Mouse (Mus musculus) stomach, embryonic 16.5 days (tissue): ENCODE measurements around the gene Gm3055. TPM values are rescaled to one million over a fixed set of nuclear protein-coding genes. Genes with fewer than 3 reads are reported as not detected.
"Not testable (repeated sequence)": the region's sequence is repeated elsewhere in the genome, so short reads cannot be mapped to it uniquely, and the experiment has no call there.

Source experiments
- ATAC-seq: fragments of 200-750 bp; cut with Nextera tagmentation; 2 replicates; pipeline ENCODE4 v1.8.0; 2017; ENCODE audit warnings: moderate number of reproducible peaks, moderate TSS enrichment; ENCODE audit not compliant: insufficient read depth, low FRiP score
- H3K27ac ChIP-seq: fragments of 300-500 bp; sonication (generic); 2 replicates; pipeline ENCODE4 v1.5.1; 2014; ENCODE audit warnings: low read length
- H3K27me3 ChIP-seq: fragments of 300-500 bp; sonication (generic); 2 replicates; pipeline ENCODE4 v1.6.1; 2014; ENCODE audit warnings: low read length, control low read depth, mixed read lengths; ENCODE audit not compliant: control insufficient read depth, insufficient read depth
- H3K36me3 ChIP-seq: fragments of 300-500 bp; sonication (generic); 2 replicates; pipeline ENCODE4 v1.6.1; 2014; ENCODE audit warnings: low read length; ENCODE audit not compliant: control insufficient read depth, insufficient read depth
- H3K4me1 ChIP-seq: fragments of 300-500 bp; sonication (generic); 2 replicates; pipeline ENCODE4 v1.6.1; 2014; ENCODE audit warnings: low read length, control low read depth, mixed read lengths; ENCODE audit not compliant: control insufficient read depth, insufficient read depth
- H3K4me2 ChIP-seq: fragments of 300-500 bp; sonication (generic); 2 replicates; pipeline ENCODE4 v1.6.1; 2014; ENCODE audit warnings: low read depth, low read length, mixed read lengths
- H3K4me3 ChIP-seq: fragments of 300-500 bp; sonication (generic); replicated peaks from 2 replicates; pipeline ENCODE4 v1.5.1; 2014; ENCODE audit warnings: mild to moderate bottlenecking, low read length
- H3K9ac ChIP-seq: fragments of 300-500 bp; sonication (generic); 2 replicates; pipeline ENCODE4 v1.6.1; 2014; ENCODE audit warnings: low read length
- H3K9me3 ChIP-seq: fragments of 300-500 bp; sonication (generic); replicated peaks from 2 replicates; pipeline ENCODE4 v1.6.1; 2016; ENCODE audit warnings: low read length, control low read depth; ENCODE audit not compliant: control insufficient read depth
- WGBS: fragments of 180-500 bp; shearing (Covaris S2); extraction: QIAGEN DNeasy Blood & Tissue Kit; methylation state at CpG from one replicate; pipeline ENCODE4 v1.1.7; 2014; 5-methylcytosine and 5-hydroxymethylcytosine counted together
- polyA plus RNA-seq: library from polyadenylated mRNA; unstranded; fragments of >200 nt; fragmentation: Nextera tagmentation; extraction: Ambion mirVana; gene quantifications from 2 replicates; pipeline ENCODE4 v1.2.1, GENCODE M21; 2015

The Gm3055 gene
- polyA plus RNA-seq = 5.9 and 6.6 TPM in 2 replicates

DNA sequence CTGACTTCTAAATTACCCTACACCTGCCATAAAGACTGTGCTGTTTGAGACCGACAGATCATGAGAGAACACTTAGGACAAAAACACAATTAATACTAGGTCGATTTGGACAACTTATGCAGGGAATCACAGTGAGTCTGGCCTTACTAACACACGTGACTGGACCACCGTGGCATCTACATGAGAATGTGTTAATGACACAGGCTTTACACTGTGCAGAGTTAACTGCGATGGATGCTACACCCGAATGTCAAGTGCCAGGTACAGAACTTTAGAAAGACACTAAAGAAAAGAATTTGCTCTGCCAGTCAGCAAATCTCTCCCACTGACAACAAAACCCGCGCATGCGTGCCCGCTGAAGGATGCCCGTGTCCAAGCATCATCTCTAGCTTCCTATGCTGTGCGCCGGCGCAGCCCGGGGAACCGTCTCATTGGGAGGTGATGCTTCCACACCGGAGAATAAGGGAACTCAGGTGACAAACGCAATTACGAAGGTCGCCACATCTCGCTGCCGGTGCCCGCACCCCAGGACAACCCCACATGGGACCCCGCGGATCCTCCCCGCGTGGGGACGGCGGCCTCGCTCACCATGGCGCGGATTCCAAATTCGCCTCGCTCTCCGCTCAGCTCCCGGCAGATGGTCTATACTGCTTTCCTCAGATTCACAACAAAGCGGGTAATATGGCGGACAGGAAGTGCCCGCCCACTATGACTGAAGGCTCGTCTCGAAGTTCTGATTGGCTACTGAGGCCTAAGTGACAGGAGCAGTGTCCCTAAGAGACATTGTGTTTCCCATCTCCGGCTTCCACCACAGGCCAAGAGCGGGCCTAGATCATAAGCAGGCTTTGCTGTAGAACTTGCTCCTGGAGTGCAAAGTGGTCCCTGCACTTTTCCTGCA, at the start of gene Gm3055:
Gene Gm3055, minus strand, starts transcription at position 656 of the 898 bp plus-strand sequence.
- not testable (repeated sequence) for H3K27ac ChIP-seq, H3K9me3 ChIP-seq, H3K4me3 ChIP-seq, H3K36me3 ChIP-seq, H3K4me1 ChIP-seq, H3K4me2 ChIP-seq, H3K9ac ChIP-seq, H3K27me3 ChIP-seq
- no CpG with 5 or more reads among the region's 43 CpGs for WGBS
- ATAC-seq = peak; percentile 94

DNA sequence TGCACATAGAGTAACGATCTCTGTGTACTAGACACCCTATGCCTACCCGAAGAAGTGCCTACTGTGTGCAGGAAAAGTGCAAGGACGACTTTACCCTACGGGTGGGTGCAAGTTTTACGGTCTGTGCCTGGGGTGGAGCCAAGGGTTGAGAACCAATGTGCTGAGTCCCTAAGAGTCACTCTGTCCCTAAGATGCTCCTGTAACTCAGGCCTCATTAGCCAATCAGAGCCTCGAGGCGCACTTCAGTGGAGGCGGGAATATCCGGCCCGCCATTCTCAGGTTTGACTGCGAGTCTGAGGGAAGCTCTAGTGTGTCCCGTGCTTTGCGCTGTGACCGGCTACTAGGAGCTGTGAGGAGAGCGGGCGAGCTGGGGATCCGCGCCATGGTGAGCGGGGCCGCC, 40.9 kb upstream of the Gm3055 start, which contains the start of gene Gm4767:
Gene Gm4767, plus strand, starts transcription at position 288 of the 400 bp plus-strand sequence.
- ATAC-seq, H3K9ac ChIP-seq, H3K27me3 ChIP-seq, H3K4me2 ChIP-seq, H3K27ac ChIP-seq, H3K4me1 ChIP-seq, H3K9me3 ChIP-seq, H3K36me3 ChIP-seq: not testable (repeated sequence)
- peak within 1 kb of the TSS; percentile 21; the same call in 1 of the 2 replicates for H3K4me3 ChIP-seq
- 22% methylated on average over 15 of the region's 20 CpGs for WGBS

DNA sequence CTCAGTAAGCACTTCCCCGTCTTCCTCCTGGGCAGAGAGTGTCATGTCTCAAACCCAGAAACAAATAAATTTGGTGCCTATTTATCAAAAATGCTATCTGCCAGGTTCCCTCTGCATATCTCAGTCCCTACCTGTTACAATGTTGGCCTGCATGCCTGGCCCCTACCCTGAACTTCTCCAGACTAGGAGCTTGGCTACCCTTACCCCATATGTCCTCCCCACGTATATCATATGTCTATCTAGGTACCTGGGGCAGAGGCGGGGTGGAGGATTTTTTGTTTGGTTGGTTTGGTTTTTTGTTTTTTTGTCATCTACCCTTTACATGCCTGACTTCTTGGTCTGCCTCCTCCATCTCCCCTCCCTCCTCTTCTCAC, 430 bp upstream of the Gm3055 start:
- H3K27ac ChIP-seq, H3K36me3 ChIP-seq, H3K4me1 ChIP-seq, H3K27me3 ChIP-seq, H3K9me3 ChIP-seq, H3K4me2 ChIP-seq, H3K9ac ChIP-seq, H3K4me3 ChIP-seq: not testable (repeated sequence)
- no CpG with 5 or more reads among the region's 3 CpGs for WGBS
- peak; percentile 28; the same call in 1 of the 2 replicates for ATAC-seq

DNA sequence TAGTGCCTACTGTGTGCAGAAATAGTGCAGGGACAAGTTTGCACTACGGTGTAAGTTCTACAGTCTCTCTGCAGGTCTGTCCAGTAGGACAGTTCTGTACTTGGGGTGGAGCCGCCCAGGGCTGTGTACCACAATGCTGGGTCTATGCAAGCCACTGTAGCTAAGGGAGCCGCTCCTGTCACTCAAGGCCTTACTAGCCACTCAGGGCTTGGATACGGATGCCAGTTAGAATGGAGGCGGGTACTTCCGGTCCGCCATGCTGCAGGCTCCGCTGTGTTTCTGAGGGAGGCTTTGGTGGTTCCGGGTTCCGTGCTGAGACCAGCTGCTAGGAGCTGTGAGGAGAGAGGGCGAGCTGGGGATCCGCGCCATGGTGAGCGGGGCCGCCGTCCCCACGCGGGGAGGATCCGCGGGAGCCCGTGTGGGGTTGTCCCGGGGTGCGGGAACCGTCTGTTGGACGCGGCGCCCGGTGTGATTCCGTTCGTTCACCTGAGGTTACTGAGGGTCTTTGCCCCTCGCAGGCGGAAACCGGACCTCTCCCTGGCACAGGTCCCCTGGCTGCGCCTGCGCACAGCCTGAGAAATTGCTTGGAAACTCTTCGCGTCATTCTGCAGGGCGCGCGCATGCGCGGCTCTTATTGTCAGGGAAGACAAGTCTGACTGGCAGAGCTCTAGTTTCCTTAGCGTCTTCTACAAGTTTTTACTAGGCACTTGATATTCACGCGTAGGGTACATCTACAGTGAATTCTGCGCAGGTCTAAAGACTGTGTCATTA, 66.2 kb downstream of the Gm3055 start, which contains the start of gene Zfp433:
Gene Zfp433, plus strand, starts transcription at position 295 of the 771 bp plus-strand sequence.
- not testable (repeated sequence) for H3K9ac ChIP-seq, H3K4me1 ChIP-seq, H3K4me3 ChIP-seq, H3K9me3 ChIP-seq, H3K27ac ChIP-seq, H3K36me3 ChIP-seq, H3K4me2 ChIP-seq, H3K27me3 ChIP-seq
- WGBS = no CpG with 5 or more reads among the region's 46 CpGs
- peak; percentile 100 for ATAC-seq

Other genes with a start within 250 kb of the Gm3055 start
- gene Gna15, start 246.9 kb downstream of the Gm3055 start, polyA plus RNA-seq = 9.0 and 11.0 TPM in 2 replicates
- 101 and 105 TPM in 2 replicates for gene Gna11, start 226.0 kb downstream of the Gm3055 start, polyA plus RNA-seq
- 325 and 351 TPM in 2 replicates for gene Aes, start 211.7 kb downstream of the Gm3055 start, polyA plus RNA-seq
- gene Tle2, start 196.6 kb downstream of the Gm3055 start, polyA plus RNA-seq = 20.6 and 23.6 TPM in 2 replicates
- gene Tle6, start 170.1 kb downstream of the Gm3055 start, polyA plus RNA-seq = 26.0 and 31.2 TPM in 2 replicates
- 0.46 and 0.61 TPM in 2 replicates for gene BC025920, start 164.9 kb downstream of the Gm3055 start, polyA plus RNA-seq
- gene Sirt6, start 143.4 kb downstream of the Gm3055 start, polyA plus RNA-seq = 28.6 and 33.6 TPM in 2 replicates
- 9.9 and 11.1 TPM in 2 replicates for gene Ankrd24, start 142.6 kb downstream of the Gm3055 start, polyA plus RNA-seq
- 3.8 and 4.0 TPM in 2 replicates for gene Gm10778, start 122.1 kb downstream of the Gm3055 start, polyA plus RNA-seq
- gene Zfp433, start 66.3 kb downstream of the Gm3055 start, polyA plus RNA-seq = 12.2 and 15.2 TPM in 2 replicates
- 2.2 and 2.9 TPM in 2 replicates for gene Gm4767, start 41.0 kb upstream of the Gm3055 start, polyA plus RNA-seq
- 7.7 and 11.1 TPM in 2 replicates for gene Gm32687, start 92.8 kb upstream of the Gm3055 start, polyA plus RNA-seq
- gene Zfp781, start 159.3 kb upstream of the Gm3055 start, polyA plus RNA-seq = 2.9 and 3.7 TPM in 2 replicates